Mouse (Mus musculus) inflammation-experienced regulatory T-cells, adult 6 months (primary cell): Measurements from ENCODE around the gene 4930451I11Rik. TPM values are rescaled to one million over a fixed set of nuclear protein-coding genes. Genes with fewer than 3 reads are reported as not detected.

ENCODE experiments used
- ATAC-seq: one replicate; pipeline ENCODE4 v1.8.0; 2017
- polyA plus RNA-seq, 3 experiments: library from polyadenylated mRNA; unstranded; fragments of 100-300 nt; shearing (Covaris generic); gene quantifications; one replicate each; pipeline ENCODE4 v1.2.1; 2017

4930451I11Rik gene
- polyA plus RNA-seq, 3 experiments from 2014 or later = not detected

DNA sequence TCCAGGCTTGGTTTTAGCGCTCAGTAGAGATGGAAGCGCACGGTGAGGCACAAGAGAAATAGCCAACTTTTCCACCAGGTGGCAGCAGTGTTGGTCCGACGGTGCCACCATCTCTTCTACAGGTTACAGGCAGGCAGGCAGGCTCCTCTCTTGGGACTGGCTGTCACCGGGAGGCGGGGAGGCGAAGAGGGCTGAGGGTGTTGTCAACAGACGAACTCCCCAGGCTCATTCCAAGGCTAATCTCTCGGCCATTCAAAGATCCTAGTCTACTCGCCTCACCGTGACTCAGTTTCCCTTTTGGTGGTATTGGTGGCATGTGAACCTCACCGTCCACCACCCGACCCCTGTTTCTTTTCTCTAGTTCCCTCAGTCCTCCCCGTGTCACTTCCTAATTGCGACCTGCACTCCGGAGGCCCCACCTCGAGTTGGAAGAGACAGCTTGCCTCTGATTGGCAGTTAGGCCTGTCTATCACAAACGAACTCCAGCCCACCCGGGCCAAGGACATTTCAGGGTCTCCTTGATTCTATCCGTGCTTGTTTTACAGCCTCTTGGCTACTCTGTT lies 678 bp upstream of the 4930451I11Rik start:
- peak; percentile 88 for ATAC-seq

DNA sequence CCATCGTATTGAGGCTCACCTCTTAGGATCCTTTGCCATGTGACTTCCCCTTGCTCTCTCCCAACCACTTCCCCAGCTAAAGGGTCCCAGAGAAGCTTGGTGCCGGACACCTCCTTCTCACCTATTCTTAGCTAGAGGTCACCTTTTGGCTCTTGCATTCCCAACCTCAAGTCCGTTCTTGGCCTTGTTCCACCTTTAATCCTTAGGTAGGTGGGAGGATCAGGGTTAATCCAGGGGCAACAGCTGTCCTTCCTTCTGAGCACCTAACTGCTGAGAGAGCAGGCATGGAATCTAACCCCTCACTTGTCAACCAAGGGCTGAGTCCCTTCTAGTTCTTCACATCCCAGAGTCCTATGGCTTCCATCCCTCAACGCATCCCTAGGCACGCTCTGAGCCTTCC lies 5.5 kb downstream of the 4930451I11Rik start:
- ATAC-seq = no peak

GRCm38 (mm10) chr7:126825403-126825802 lies 6.0 kb downstream of the 4930451I11Rik start:
- ATAC-seq = no peak

GRCm38 (mm10) chr7:126823940-126824339 lies 7.5 kb downstream of the 4930451I11Rik start:
- ATAC-seq = no peak

GRCm38 (mm10) chr7:126823202-126823711 lies 8.2 kb downstream of the 4930451I11Rik start:
- no peak for ATAC-seq

DNA sequence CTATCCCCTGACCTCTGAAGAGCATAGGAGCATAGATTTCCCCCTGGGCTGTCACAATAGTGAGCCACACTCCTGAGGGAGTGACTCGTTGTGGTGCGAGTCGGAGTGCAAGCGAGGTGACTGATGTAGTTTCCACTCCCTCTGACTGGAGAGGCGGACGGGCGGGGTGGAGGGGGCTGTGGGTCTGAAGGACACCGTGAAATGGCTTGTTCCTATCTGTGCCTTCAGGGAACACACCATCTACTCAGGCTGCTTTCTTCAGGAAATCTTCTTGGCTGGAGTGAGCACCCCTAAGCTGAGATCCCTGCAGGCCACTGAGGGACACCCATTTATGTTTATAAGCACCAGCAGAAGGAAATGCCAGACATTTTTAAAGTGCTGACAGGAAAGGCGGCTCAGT lies 8.7 kb downstream of the 4930451I11Rik start:
- ATAC-seq = no peak

DNA sequence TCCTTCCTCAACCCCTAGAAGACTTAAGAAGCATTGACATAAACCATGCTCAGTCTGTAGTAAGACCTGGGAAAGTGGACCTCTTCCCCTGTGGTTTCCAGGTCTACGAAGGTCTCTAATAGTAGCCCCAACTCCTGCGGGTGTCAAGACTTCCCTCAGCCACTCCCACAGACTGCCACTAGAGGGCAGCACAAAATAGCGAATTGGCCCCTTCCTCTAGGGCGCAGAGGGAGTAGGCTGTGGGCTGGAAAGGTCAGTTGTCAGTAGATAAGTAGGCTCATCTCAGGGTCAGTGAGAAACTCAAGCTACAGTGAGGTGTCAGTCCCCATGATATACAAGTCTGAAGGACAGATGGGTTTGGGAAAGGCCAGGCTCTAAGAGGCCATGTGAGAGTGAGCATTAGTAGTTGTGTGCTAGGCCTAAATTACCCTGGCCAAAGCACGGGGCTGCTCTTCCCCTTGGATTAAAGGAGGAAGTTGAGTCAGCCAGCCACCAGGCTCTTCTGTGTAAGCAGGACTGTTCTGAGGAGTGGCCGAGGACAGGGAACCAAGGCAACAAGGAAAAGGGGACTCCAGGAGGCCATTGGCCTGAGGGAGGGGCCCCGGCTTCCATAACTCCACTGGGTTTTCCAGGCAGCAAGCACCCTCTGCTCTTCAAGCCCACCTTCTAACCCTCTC lies 9.5 kb downstream of the 4930451I11Rik start:
- ATAC-seq = peak; percentile 63

DNA sequence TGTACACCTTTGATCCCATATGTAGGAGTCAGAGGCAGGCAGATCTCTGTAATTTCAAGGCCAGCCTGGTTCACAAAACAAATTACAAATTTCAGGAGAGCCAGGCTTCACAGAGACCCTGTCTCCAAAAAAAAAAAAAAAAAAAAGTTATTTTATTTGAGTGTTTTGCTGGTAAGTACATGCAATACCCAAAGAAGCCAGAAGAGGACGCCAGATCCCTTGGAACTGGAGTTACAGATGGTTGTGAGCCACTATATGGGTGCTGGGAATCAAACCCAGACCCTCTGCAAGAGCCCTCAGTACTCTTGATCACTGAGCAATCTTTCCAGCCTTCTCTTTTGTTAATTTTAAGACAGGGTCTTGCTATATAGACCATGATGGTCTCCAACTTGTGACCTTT lies 12.6 kb downstream of the 4930451I11Rik start:
- no peak for ATAC-seq

DNA sequence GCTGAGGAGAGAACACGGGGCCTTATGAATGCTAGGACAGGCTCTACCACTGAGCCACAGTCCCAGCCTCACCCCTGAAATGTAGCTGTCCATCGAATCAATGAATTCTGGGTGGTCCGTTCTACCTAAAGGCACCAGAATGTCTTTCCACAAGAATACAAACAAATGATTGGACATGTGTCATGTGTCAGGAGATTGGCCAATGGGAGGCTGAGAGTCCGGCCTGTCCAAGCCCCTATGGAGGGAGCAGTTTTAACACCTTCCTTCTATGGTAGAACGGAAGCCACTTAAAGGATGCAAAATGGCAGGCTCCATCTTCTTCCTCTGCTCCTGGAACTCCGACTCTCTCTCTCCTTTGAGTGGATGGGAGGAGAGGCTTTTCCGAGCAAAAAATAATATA lies 13.8 kb downstream of the 4930451I11Rik start:
- ATAC-seq = no peak

DNA sequence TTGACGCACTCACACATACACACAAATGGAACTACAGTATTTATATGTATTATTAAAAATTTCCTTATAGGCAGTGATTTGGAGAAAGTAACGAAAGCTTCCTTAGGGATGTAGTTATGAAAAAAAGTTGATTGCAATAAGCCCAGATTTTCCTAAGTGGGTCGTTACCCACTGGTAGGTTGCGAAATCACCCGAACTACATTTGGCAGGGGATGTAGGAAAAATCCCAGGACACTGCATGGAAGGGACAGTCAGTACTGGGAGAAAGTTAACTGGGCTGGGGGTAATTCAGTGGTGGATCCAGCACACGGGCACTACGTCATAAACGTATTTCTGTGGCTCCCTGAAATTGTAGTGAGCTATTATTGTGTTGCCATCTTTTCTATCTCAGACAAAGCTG lies 14.9 kb downstream of the 4930451I11Rik start:
- ATAC-seq = no peak

DNA sequence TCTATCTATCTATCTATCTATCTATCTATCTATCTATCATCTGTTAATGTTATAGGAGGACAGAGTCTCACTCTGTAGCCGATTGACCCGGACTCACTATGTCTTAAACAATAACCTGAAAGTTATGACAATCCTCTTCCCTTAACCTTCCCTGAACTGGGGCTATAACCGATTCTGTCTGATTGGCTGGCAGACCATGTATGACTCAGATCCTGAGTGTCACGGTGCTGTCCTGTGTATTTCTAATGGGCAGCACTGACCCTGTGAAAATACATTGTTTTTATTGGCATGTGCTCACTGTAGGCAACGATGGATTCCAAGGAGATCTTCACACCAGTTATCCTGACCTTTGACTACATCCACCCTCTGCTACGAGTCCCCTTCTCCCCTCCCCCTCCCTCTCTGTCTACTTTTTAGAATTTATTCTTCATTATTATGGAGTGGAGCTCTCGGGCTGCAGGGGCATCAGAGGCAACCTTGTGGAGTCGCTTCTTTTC lies 15.7 kb downstream of the 4930451I11Rik start:
- no peak for ATAC-seq

DNA sequence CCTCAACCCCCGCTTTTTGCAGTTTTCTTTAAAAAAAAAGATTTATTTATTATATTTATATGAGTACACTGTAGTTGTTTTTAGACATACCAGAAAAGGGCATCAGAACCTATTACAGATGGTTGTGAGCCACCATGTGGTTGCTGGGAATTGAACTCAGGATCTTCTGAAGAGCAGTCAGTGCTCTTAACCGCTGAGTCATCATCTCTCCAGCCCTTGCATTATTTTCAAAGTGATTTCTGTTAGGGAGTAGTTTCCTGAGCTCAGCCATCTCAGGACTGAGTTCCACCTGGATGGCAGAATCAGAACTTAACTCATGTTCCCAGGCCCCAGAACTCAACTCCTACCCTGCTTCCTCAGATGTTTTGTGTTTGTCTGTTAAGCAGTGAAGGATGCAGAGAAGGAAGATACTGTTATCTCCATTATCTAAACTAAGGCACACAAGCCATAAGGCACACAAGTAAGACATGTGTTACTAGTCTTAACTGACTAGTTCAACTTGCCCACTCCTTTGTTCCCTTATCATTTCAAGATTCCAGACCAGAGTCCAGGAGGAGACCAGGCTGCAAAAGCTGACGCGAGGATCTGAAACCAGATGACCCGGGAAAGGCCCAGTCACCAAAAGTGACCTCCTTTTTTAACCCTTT lies 21.6 kb downstream of the 4930451I11Rik start:
- no peak for ATAC-seq

GRCm38 (mm10) chr7:126808703-126809455 lies 22.6 kb downstream of the 4930451I11Rik start:
- no peak for ATAC-seq

- ATAC-seq = no peak
Measured at GRCm38 (mm10) chr7:126807405-126807804, 24.0 kb downstream of the 4930451I11Rik start.

DNA sequence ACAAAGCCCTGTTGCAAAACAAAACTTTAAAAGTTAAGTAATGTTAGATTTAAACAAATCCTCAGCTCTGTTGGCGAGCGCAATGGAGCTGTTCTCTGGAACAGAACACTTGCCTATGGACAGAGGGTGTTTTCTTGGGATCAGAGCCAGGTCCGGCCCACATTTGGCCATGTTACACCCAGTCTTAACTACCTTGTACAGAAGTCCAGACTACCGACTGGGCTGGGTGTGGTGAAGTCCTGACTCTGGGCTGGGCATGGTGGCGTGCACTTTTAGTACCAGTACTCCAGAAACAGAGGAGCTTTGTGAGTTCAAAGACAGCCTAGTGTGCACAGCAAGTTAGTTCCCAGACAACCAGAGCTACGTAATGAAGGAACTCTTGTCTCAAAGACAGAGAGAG lies 24.5 kb downstream of the 4930451I11Rik start:
- ATAC-seq = no peak

DNA sequence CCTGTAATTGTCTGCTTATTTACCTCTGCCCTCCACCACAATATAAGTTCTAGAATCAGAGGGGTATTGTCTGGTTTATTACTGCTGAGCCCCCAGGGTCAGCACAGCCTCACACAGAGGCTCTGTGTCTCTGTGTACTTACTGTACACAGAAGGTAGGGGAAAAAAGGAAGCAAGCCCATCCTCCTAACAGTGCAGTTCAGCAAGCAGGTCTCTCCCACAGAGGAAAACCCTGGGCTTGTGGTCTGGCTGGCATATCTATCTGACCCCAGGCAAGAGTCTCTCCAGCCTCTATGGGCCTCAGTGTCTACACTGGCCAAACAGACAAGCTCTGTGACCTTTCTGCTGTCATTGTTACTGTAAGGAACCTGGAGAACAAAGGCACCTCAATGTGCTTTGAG lies 27.7 kb downstream of the 4930451I11Rik start:
- no peak for ATAC-seq

DNA sequence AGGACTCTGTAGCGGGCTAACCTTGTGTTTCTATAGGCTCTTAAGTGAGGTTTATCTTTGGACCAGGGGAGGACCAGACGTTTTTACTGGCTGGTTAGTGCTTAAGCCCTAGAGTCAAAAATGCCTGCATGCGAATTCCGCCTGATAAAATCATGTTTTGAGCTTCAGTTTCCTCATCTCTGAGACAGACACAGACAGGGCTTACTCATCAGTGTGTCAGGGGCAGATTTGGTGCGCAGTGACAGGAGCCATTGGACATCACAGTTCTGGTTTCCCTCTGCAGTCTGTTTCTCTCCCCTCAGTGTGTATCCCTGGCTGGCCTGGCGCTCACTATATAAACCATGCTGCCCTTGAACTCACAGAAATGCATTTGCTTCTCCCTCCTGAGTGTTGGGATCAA lies 28.3 kb downstream of the 4930451I11Rik start:
- no peak for ATAC-seq

DNA sequence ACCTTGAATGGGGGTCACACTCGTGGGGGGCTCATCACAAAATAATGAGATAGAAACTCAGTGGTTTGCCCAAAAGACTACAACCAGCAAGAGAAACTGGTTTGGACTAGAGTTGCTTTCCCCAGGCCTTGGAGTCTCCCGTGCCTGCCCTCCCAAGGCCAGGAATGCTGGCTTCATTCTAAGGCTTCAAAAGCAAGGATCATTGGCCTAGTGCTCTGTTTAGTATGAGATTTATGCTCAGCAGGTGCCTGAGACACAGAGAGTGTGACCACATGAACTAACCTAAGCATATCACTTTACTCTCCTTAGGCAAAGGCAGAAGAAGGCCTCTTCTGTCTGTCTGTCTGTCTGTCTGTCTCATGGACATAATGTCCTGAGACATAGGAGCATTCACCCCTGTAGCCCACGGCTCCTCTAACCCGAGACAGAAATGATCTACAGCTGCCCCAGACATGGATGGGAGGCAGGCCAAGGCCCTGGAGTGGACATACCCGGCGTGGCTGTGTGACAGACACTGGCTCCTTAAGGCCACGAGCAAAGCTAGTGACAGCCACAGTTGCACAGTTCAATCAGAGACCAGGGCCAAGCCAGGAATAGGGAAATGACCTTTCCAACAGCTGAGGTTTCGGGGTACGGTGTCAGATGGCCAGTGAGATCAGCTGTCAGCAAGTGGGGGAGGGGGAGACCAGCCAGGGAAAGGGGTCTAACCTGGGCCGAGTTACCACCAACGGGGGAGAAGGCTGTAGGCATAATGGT lies 29.1 kb downstream of the 4930451I11Rik start:
- no peak for ATAC-seq

GRCm38 (mm10) chr7:126801057-126801422 lies 30.4 kb downstream of the 4930451I11Rik start:
- ATAC-seq = no peak

GRCm38 (mm10) chr7:126800269-126801056 lies 31.0 kb downstream of the 4930451I11Rik start:
- no peak for ATAC-seq
